Mouse (Mus musculus): ENCODE results near the gene Bco1. TPM values are rescaled to one million over a fixed set of nuclear protein-coding genes. Genes with fewer than 3 reads are reported as not detected.

Gene Bco1
- total RNA-seq (2015; ENCODE audit: low replicate concordance) = not detected in 2 replicates
- total RNA-seq (2017; ENCODE audit: low replicate concordance) = not detected in 2 replicates

GRCm38 (mm10) chr8:117095647-117096046 is at the start of gene Bco1:
Gene Bco1 (plus strand): TSS chr8:117095854.
- no peak for ATAC-seq (replicated peaks; ENCODE audit: low FRiP score, poor library complexity, severe bottlenecking)

GRCm38 (mm10) chr8:117049444-117049843 is 46.2 kb upstream of the Bco1 start:
- ATAC-seq (replicated peaks; ENCODE audit: low FRiP score, poor library complexity, severe bottlenecking) = peak; percentile 42

GRCm38 (mm10) chr8:117050763-117051162 is 44.9 kb upstream of the Bco1 start:
- no peak for ATAC-seq (replicated peaks; ENCODE audit: low FRiP score, poor library complexity, severe bottlenecking)

- ATAC-seq (replicated peaks; ENCODE audit: low FRiP score, poor library complexity, severe bottlenecking) = no peak
Measured at GRCm38 (mm10) chr8:117051316-117051715, 44.3 kb upstream of the Bco1 start.

GRCm38 (mm10) chr8:117053135-117054079 is 42.2 kb upstream of the Bco1 start:
- no peak for ATAC-seq (replicated peaks; ENCODE audit: low FRiP score, poor library complexity, severe bottlenecking)

GRCm38 (mm10) chr8:117054146-117054545 is 41.5 kb upstream of the Bco1 start:
- no peak for ATAC-seq (replicated peaks; ENCODE audit: low FRiP score, poor library complexity, severe bottlenecking)

GRCm38 (mm10) chr8:117055097-117055496 is 40.6 kb upstream of the Bco1 start:
- ATAC-seq (replicated peaks; ENCODE audit: low FRiP score, poor library complexity, severe bottlenecking) = no peak

- ATAC-seq (replicated peaks; ENCODE audit: low FRiP score, poor library complexity, severe bottlenecking) = no peak
Measured at GRCm38 (mm10) chr8:117059021-117059420, 36.6 kb upstream of the Bco1 start.

- ATAC-seq (replicated peaks; ENCODE audit: low FRiP score, poor library complexity, severe bottlenecking) = no peak
Measured at GRCm38 (mm10) chr8:117060306-117060705, 35.3 kb upstream of the Bco1 start.

GRCm38 (mm10) chr8:117061180-117061880 is 34.3 kb upstream of the Bco1 start:
- ATAC-seq (replicated peaks; ENCODE audit: low FRiP score, poor library complexity, severe bottlenecking) = no peak

GRCm38 (mm10) chr8:117066955-117067354 is 28.7 kb upstream of the Bco1 start:
- no peak for ATAC-seq (replicated peaks; ENCODE audit: low FRiP score, poor library complexity, severe bottlenecking)

- no peak for ATAC-seq (replicated peaks; ENCODE audit: low FRiP score, poor library complexity, severe bottlenecking)
Measured at GRCm38 (mm10) chr8:117067396-117067795, 28.3 kb upstream of the Bco1 start.

GRCm38 (mm10) chr8:117068294-117068693 is 27.4 kb upstream of the Bco1 start:
- no peak for ATAC-seq (replicated peaks; ENCODE audit: low FRiP score, poor library complexity, severe bottlenecking)

GRCm38 (mm10) chr8:117069708-117070107 is 25.9 kb upstream of the Bco1 start:
- no peak for ATAC-seq (replicated peaks; ENCODE audit: low FRiP score, poor library complexity, severe bottlenecking)

GRCm38 (mm10) chr8:117074350-117075182 is 21.1 kb upstream of the Bco1 start:
- ATAC-seq (replicated peaks; ENCODE audit: low FRiP score, poor library complexity, severe bottlenecking) = peak; percentile 79

GRCm38 (mm10) chr8:117078367-117078926 is 17.2 kb upstream of the Bco1 start:
- no peak for ATAC-seq (replicated peaks; ENCODE audit: low FRiP score, poor library complexity, severe bottlenecking)

GRCm38 (mm10) chr8:117079652-117080051 is 16.0 kb upstream of the Bco1 start:
- ATAC-seq (replicated peaks; ENCODE audit: low FRiP score, poor library complexity, severe bottlenecking) = no peak

- ATAC-seq (replicated peaks; ENCODE audit: low FRiP score, poor library complexity, severe bottlenecking) = no peak
Measured at GRCm38 (mm10) chr8:117082399-117082872, 13.2 kb upstream of the Bco1 start, which contains the start of gene Pkd1l2. Gene Pkd1l2 (minus strand): TSS chr8:117082449.

GRCm38 (mm10) chr8:117082947-117083559 is 12.6 kb upstream of the Bco1 start:
- peak; percentile 71 for ATAC-seq (replicated peaks; ENCODE audit: low FRiP score, poor library complexity, severe bottlenecking)

Data from erythroblast, adult 5-6 weeks (primary cell).